Mouse (Mus musculus): ENCODE results near the gene Cfap70. TPM values are rescaled to one million over a fixed set of nuclear protein-coding genes. Genes with fewer than 3 reads are reported as not detected.

Gene Cfap70
- 1 to 10 TPM in 3 of 4 experiments, under 1 TPM in 1; 0.93 to 2.9 (median 2.3) TPM for total RNA-seq (2022)

GRCm38 (mm10) chr14:20451765-20452331 lies at the start of gene Cfap70:
Cfap70 (minus strand) TSS chr14:20452226.
- DNase-seq (ENCODE audit: low spot score in 2 of 2), result peak in 1 of 2 experiments; percentile 33

GRCm38 (mm10) chr14:20499982-20500381 lies 48.0 kb upstream of the Cfap70 start:
- no peak for DNase-seq (ENCODE audit: low spot score in 2 of 2)

DNA sequence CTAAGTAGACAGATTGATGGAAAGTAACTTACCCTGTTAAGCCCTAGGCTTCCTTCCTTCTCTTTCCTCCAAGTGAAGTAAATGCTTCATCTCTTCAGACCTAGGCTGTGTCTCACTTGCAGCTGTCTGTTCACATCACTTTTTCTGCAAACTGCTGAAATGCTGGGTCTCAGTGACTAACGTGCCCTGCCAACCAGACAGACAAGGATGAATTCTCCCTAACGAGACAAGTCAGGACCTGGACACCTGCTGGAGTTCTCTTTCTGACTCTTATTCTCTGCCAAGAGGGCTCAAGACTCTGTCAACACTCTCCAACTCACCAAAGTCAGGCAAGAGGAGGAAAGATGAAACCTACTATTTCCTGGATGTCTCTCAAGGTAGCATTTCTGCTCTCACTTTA lies 44.6 kb upstream of the Cfap70 start, which contains the start of gene Mss51:
Gene Mss51, minus strand, starts transcription at position 299 of the 400 bp plus-strand sequence.
- DNase-seq (ENCODE audit: low spot score in 2 of 2), result no peak

GRCm38 (mm10) chr14:20486031-20486430 lies 34.0 kb upstream of the Cfap70 start:
- DNase-seq (ENCODE audit: low spot score in 2 of 2), result no peak

DNA sequence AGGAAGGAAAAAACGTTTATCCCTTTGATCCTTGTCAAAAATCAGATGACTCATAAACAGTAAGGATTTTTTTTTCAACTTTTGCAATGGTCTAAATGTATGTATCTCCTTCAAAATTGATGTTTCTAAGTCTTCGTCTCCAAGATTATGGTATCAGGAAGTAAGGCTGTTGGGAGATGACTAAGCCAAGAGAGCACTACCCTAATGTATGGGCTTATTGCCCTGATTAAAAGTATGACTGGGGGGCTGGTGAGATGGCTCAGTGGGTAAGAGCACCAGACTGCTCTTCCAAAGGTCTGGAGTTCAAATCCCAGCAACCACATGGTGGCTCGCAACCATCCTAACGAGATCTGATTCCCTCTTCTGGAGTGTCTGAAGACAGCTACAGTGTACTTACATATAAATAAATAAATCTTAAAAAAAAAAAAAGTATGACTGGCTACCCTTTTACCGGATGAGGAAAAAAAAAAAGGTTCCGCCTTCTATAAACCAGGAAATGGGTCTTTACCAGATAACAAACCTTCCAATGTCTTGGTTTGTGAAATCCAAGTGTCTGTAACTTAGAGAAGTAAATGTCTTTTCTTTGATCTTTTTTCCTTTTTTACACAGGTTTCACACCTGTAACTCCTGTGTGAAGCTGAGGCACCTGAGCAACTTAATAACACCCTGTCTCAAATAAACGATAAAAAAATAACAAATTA lies 30.2 kb upstream of the Cfap70 start:
- DNase-seq (ENCODE audit: low spot score in 2 of 2), result no peak

- no peak for DNase-seq (ENCODE audit: low spot score in 2 of 2)
These were observed 29.2 kb upstream of the Cfap70 start for GRCm38 (mm10) chr14:20481211-20481610.

DNA sequence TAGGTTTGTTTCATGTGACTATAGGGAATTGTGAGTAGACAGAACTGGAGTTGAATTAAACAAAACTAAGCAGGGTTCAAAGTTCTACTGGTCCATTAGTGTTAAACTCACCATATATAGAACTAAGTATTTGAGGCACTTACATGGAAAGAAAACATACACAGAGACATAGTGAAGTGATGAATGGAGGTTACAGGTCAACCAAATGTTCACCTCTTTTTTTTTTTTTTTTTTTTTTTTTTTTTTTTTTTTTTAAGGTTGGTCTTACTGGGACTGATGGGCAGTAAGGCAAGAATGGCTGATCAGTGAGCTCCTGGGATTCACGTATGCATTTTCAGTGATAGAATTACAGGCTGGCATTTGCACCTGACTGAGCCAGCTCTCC lies 28.2 kb upstream of the Cfap70 start:
- no peak for DNase-seq (ENCODE audit: low spot score in 2 of 2)

DNA sequence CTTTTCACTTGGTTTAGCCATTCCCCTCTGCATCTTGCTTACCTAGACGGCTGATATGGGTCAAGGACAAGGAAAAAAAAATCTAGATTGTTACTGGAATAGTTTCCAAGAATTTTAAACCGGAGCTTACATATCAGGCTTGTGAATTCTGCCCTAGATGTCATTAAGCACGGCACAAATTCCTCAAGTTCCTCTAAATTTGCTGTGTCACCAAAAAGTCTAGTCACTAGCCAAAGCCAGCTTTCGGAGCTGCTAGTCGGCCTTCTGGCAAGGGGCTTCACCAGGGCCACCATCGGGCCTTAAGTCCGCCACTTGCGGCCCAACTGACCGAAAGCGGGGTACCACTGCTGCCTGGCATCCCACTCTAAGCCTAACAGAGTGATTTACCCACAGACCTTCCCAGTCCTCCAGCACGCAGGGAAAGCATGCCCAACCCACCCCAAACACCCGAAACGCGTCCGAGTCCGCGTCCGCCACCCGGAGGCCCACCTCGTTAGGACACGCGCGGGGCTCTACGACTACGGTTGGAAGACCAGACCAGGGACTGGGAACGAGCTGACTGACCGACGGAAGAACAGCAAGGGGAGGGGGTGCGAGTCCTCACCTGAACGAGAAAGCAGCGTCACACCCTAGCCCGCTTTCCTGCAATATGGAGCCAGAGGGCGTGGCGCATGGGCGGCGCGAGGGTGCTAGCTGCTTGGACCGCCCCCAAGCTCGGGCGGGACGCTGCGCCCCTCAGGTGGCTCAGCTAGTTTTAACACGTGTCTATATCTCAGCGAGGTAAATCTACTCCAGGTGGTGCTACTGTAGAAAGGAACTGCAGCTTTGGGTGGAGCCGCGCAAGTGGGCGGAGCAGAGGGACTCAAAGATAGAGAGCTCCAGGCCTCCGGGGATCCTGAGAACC lies 27.5 kb upstream of the Cfap70 start, which contains the start of gene Anxa7:
Gene Anxa7, minus strand, starts transcription at position 843 of the 904 bp plus-strand sequence.
- DNase-seq (ENCODE audit: low spot score in 2 of 2), result peak; percentile 65 to 75

- no peak for DNase-seq (ENCODE audit: low spot score in 2 of 2)
These were observed 26.8 kb upstream of the Cfap70 start for GRCm38 (mm10) chr14:20478801-20479200.

DNA sequence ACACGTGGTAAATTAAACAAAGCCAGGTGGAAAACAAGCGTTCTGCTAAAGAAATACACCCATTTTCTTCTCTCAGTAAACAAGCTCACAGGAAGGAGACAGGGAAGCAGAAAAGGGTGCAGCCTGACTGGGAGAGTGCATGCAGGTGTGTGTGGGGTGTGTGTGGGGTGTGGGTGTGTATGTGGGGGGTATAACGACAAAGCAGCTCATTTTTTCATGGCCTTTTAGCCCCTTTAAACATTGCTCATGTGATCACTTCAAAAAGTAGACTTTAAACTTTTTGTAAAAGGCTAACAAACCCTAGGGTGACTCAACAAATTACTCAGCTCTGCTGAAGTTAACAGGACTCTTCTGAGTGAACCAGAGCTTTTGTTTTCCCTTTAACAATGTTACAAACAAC lies 26.4 kb upstream of the Cfap70 start:
- no peak for DNase-seq (ENCODE audit: low spot score in 2 of 2)

- no peak for DNase-seq (ENCODE audit: low spot score in 2 of 2)
These were observed 25.4 kb upstream of the Cfap70 start for GRCm38 (mm10) chr14:20477261-20478025.

- peak in 1 of 2 experiments; percentile 25 for DNase-seq (ENCODE audit: low spot score in 2 of 2)
These were observed 8.2 kb upstream of the Cfap70 start for GRCm38 (mm10) chr14:20460216-20460615.

GRCm38 (mm10) chr14:20458378-20458777 lies 6.4 kb upstream of the Cfap70 start:
- DNase-seq (ENCODE audit: low spot score in 2 of 2), result no peak

DNA sequence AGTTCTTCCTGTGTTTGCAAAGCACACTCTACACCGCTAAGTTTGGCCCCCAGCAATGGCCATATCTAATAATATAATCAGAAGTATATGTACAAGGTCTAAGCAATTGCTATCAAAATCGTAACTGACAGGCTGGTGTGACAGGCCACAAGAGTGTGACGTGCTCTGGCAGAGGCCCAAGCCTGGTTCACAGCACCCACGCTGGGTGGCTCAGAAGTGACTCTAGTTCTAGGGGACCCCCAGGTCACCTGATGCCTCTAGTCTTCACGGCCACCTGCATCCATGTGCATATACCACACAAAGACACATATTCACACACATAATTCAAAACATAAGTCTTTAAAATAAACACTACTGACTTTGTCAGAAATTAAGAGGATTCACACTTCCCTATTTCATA lies 903 bp upstream of the Cfap70 start:
- no peak for DNase-seq (ENCODE audit: low spot score in 2 of 2)

GRCm38 (mm10) chr14:20451302-20451701 lies 724 bp downstream of the Cfap70 start:
- peak in 1 of 2 experiments; percentile 18 for DNase-seq (ENCODE audit: low spot score in 2 of 2)

- no peak for DNase-seq (ENCODE audit: low spot score in 2 of 2)
These were observed 4.8 kb downstream of the Cfap70 start for GRCm38 (mm10) chr14:20447209-20447608.

DNA sequence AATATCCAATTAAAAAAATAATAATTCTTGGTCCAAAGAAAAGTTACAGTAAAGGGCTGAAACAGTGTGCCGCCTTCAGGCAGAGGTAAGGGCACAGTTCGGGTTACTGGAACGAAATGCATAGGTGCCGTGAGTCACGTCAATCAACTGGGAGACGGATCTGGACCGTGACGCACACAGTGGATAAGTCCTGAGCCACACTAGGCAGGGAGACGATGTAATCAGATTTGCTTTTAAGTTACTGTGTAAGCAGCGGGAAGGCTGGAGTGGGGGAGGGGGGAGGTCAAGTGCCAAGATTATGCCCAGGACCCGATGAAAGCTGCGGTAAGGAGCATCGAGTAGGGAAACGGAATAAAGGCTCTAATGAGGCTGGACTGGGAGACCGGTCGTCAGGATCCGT lies 9.8 kb downstream of the Cfap70 start:
- DNase-seq (ENCODE audit: low spot score in 2 of 2), result no peak

DNA sequence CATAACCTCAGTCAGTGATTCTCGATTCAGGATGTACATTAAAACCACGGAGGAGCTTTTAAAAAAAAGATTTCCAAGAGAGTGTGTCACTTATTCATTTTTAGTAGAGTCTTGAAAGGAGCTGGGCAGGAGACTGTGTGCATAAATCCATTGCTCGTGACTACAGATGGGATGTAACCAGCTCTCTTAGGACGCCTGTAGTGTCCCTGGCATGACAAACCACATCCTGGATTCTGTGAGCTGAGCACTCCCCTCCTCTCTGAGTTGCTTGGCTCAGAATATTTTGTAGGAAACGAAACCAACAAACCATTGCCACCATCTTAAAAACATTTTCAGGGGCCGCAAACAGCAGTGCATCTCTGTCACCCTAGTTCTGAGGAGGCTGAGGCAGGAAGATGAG lies 15.1 kb downstream of the Cfap70 start:
- no peak for DNase-seq (ENCODE audit: low spot score in 2 of 2)

GRCm38 (mm10) chr14:20432420-20432819 lies 19.6 kb downstream of the Cfap70 start:
- DNase-seq (ENCODE audit: low spot score in 2 of 2), result no peak

GRCm38 (mm10) chr14:20431726-20432125 lies 20.3 kb downstream of the Cfap70 start:
- DNase-seq (ENCODE audit: low spot score in 2 of 2), result no peak

GRCm38 (mm10) chr14:20429833-20430232 lies 22.2 kb downstream of the Cfap70 start:
- no peak for DNase-seq (ENCODE audit: low spot score in 2 of 2)

Measured in layer of hippocampus, adult 8-10 months (tissue).